Mouse (Mus musculus) MEL-GATA-1-ER (cell line): Measurements from ENCODE around the gene Arpc3.
A peak's percentile ranks its signal among the peaks of the same experiment; 100 is the strongest.
"Not testable (repeated sequence)": the region's sequence is repeated elsewhere in the genome, so short reads cannot be mapped to it uniquely, and the experiment has no call there.

Experiments
- DNase-seq: peaks from one replicate; pipeline ENCODE4 v3.0.0-alpha.2; 2012; ENCODE audit warnings: low read depth; ENCODE audit errors: extremely low read depth

Arpc3 gene

DNA sequence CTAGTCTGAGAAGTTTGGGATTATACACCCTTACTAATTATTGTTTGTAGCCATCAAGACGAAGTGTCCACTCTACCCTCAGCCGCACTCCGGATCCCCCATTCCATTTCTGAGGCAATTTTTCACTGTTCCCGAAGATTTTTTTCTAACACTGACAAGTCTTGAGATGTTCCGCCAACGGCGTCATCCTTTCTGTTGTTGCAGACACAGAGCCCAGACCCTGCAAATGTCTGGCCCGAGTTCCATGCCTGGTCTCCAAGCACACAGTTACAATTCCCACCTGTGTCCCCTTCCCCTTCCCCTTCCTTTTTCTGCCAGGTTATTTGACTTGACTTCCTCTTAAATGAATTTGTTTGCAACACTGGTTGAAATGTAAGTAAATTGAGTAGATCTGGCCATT lies 8.2 kb downstream of the Arpc3 start:
- no peak for DNase-seq

DNA sequence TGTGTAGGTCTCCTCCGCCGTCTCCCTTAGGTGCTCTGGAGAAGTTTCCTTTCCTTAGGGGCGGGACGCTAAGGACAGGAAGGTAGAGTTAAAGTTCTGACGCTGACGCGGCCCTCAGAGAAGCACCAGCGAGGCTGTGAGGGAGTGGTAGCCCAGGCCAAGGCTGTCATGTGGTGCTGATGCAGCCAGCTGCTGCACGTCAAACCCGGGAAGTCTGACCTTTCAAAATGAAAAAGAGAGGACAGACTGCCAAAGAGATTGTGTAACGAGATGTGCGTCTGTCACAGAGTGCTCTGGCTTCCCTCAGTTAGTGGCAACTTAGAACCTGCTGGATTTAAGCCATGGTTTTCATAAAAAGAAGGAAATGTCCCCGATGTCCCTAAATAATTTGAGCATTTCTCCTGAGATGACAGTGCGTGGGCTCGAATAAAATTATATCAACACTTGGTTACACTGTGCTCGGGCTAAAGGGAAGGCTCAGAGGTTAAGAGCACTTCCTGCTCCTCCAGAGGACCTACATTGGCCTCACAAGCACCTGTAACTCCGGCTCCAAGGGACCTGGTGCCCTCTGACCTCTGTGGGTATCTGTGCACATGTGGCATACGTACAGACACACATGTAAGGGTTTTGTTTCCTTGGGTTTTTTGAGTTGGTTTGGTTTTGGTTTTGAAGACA lies 9.1 kb downstream of the Arpc3 start:
- no peak for DNase-seq

- DNase-seq, result no peak
Observed at GRCm38 (mm10) chr5:122401303-122401640, 9.6 kb downstream of the Arpc3 start.

DNA sequence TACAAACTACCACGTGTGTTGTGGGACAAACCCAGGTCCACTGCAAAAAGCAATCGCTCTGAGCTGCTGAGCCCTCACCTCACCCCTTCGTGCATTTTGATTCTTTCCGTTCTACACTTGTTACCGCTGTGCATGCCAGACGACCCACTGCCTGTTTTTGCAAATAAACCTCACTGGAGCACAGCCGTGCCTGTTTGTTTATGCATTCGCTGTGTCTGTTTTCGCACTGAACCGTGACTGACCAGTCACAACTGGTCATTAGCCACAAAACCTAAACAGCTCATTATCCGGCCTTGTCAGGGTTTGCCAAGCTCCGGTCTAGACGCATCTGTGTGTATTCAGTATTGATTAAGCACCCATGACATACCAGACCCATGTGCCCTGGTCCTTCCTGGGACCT lies 10.5 kb downstream of the Arpc3 start:
- DNase-seq, result no peak

DNA sequence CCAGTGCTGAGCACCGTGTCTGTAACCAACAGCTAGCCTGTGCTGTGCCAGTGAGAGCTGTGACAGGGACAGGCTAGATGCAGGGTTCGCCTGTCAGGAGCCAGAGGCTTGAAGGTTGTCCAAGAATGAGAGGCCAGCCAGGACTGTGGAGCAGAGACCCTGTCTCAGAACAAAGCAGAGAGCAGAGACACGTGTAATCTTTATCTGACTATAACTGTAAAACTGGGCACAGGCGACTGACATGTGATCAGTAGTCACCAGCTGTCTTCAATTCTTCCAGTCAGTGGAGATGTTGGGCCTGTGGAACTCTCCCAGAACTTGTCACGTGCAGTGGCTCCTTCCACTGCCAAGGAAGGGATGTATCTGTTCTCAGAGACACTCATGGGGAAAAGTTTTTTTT lies 11.1 kb downstream of the Arpc3 start:
- no peak for DNase-seq

DNA sequence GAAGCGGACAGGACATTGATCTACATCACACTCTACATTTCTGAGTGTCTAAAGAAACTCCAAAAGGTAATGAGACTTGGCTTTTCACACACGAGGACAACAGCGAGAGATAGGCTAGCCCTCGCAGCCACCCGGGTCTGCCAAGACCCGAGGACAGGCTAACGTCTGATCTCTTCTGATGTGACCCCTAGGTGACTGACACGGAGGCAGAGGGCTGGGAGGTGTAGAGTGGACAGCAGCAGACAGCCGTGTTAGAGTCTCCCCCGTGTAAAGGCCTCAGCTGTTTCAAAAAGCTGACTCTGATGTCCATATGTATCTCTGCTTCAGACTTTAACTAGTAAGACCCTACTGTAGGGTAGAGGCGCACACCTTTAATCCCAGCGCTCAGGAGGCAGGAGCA lies 11.7 kb downstream of the Arpc3 start:
- no peak for DNase-seq

- DNase-seq, result no peak
Observed at GRCm38 (mm10) chr5:122405537-122405936, 13.9 kb downstream of the Arpc3 start.

- no peak for DNase-seq
Observed at GRCm38 (mm10) chr5:122409692-122410645, 18.3 kb downstream of the Arpc3 start.

- no peak for DNase-seq
Observed at GRCm38 (mm10) chr5:122411892-122412291, 20.2 kb downstream of the Arpc3 start.

GRCm38 (mm10) chr5:122412826-122413225 lies 21.1 kb downstream of the Arpc3 start:
- DNase-seq, result no peak

DNA sequence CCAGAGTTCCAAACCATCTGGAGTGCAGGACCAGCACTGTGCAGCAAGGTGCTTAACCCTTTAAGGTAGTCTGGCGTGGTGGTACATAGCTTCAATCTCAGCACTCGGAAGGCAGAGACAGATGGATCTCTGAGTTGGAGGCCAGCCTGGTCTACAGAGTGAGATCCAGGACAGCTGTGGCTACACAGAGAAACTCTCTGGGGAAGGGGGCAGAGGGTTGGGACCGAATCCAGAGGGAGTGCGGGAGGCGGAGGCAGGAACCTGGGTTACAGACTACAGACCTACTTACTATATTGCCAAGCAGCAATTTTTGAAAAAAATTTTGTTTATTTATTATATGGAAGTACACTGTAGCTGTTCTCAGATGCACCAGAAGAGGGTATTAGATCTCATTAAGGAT lies 22.7 kb downstream of the Arpc3 start:
- DNase-seq, result no peak

DNA sequence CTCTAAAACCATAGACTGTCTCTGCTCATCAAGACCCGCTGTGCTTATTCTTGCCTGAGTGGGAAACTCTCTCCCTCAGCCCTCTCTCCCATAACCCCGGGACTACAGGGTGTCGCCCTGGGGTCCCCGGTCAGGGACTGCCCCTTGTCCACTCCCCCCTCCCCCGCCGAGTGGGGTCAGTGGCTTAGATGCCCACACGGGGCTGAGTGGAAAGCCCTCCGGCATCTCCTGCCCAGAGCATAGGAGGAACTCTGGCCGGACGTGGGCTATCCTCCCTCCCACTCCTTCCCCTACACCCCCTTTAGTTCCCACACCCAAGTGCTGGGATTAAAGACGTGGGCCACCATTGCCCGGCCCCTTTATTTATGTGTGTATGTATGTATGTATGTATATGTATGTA lies 23.8 kb downstream of the Arpc3 start:
- DNase-seq, result no peak

DNA sequence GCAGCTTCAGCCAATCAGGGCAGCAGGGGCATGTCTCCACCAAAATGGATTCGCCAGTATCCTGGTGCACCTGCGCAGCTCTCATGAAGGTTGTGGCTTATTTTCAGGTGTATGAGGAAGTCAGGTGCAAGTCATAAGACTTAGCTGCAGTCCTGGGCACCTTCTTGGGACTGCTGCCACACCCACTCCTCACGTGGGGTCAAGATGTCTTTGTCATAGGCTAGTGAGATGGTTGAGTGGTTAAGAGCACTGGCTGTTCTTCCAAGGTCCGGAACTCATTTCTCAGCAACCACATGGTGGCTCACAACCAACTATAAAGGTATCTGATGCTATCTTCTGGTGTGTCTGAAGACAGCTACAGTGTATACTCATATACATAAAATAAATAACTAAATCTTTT lies 29.0 kb downstream of the Arpc3 start:
- DNase-seq, result not testable (repeated sequence)

GRCm38 (mm10) chr5:122421271-122422068 lies 29.8 kb downstream of the Arpc3 start, which contains the start of gene Anapc7:
TSS of gene Anapc7 (plus strand) at chr5:122421693.
- DNase-seq, result peak; percentile 44

DNA sequence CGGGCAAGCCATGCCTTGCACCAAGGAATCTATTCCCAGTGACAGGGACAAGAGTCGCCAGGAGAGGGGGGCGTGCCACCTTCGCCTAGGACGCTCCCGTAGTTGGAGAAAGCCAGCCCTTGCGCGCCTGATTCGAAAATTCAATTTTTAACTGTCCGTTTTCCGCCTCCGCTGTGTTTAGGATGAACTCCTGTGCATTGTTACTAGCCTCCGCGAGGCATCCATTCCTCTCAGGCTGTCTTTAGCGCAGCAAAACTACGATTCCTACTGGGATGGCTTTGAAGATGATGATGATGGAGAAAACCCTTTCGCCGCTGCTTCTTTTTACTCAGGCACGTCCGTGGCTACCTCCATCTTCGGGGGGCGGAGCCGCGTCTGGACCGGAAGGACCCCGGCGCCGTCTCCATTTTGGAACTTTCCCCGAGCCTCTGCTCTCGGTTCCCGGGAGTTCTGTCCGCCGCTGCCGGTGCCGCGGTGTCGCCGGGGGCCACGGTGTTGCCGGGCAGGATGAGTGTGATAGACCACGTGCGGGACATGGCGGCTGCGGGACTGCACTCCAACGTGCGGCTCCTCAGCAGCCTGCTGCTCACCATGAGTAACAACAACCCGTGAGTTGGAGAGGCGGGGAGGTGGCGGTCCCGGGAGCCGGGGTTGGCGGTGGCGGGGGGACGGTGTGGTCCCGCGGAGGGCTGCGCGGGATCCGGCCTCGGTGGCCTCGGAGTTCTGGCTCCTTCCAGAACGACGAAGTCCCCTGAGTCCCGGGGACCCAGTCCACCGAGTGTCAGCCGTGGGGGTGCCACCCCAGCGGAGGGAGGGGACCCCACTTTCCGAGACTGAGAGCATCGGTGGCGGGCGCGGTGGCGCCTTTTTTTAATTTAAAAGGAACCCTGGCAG lies 30.6 kb downstream of the Arpc3 start:
- DNase-seq, result peak; percentile 75

- no peak for DNase-seq
Observed at GRCm38 (mm10) chr5:122423083-122423482, 31.4 kb downstream of the Arpc3 start.

DNA sequence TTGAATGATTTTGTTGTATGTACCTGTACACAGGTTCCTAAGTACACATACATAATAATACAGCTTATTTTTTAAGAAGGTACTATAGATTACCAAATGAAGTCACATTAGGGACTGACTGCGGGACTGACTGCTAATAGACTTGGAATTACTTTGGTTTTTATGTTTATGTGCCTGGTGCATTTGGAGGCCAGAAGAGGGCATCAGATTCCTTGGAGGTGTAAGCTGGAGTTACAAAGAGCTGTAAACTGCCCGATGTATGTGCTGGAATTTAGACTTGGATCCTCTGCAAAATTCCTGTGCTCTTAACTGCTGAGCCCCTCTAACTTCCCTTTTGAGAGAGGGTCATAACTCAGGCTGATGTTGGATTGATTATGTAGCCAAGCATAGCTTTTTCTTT lies 33.9 kb downstream of the Arpc3 start:
- no peak for DNase-seq

DNA sequence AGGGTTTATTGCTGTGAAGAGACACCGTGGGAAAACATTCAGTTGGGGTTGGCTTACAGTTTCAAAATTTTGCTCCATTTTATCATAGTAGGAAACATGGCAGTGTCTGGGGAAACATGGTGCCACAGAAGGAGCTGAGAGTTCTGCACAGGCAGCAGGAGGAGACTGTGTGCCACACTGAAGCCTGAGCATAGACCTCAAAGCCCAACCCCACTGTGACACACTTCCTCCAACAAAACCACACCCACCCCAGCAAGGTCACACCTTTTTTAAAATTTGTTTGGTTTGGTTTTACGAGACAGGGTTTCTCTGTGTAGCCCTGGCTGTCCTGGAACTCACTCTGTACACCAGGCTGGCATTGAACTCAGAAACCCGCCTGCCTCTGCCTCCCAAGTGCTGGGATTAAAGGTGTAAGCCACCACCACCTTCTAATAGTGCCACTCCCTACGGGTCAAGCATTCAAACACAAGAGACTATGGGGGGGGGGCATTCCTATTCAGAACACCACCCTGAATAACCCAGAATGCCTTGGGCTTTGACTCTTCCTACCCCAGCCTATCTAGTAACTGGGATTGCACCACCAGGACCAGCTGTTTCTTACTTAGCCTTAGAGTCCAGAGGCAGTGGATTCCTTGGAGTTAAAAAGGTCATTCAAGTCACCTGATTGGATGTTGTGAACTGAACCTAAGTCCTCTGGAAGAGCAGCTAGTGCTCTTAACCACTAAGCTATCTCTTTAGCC lies 38.5 kb downstream of the Arpc3 start:
- no peak for DNase-seq

DNA sequence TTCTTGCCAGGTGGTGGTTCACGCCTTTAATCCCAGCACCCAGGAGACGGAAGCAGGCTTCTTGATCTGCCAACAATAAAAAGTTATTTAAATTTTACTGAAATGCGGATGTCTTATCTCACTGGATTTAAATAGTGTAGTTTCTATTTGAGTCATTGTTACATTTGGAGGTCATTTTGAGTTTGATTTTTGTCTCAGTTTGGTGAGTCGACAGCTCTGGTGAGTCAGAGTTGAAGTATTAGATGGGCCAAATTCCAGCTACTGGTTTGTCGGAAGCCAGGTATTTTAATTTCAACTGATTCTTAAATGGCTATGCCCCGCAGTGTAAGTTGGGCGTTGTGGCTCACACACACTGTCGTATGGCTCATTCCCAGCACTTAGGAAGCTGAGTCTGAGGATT lies 39.5 kb downstream of the Arpc3 start:
- no peak for DNase-seq

DNA sequence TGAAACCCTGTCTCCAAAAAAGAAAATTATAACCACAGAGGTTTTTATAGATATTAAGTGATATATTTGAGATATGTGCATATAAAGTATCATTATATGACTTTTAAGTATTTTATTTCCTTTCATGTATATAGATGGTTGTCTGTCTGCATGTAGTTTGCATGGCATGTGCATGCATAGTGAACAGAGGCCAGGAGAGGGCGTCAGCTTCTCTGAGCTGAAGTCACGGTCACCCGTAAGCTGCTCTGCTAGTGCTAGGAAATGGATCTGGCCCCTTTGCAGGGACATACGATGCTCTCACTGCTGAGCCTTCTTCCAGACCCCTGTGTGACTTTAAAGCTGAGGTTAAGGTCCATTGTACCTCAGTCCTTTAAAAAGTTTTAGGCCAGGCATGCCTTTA lies 42.9 kb downstream of the Arpc3 start:
- DNase-seq, result no peak
